Mouse (Mus musculus) lung, postnatal 0 days (tissue): ENCODE results near the gene Foxp2.

Experiments used
- CTCF ChIP-seq: IDR thresholded peaks from 2 replicates; pipeline ENCODE4 v1.5.1; 2016; ENCODE audit warnings: antibody characterized with exemption, mild to moderate bottlenecking
- EP300 ChIP-seq: IDR thresholded peaks from 2 replicates; pipeline ENCODE4 v1.6.1; 2016; ENCODE audit warnings: antibody characterized with exemption, mild to moderate bottlenecking, control low read depth

- TF ChIP-seq EP300 (no peak), CTCF (no peak)
These were observed 392.9 kb downstream of the Foxp2 start for GRCm38 (mm10) chr6:15294081-15294480.
